Mouse (Mus musculus): Measurements from ENCODE around the gene Rtn1.

Rtn1 gene

DNA sequence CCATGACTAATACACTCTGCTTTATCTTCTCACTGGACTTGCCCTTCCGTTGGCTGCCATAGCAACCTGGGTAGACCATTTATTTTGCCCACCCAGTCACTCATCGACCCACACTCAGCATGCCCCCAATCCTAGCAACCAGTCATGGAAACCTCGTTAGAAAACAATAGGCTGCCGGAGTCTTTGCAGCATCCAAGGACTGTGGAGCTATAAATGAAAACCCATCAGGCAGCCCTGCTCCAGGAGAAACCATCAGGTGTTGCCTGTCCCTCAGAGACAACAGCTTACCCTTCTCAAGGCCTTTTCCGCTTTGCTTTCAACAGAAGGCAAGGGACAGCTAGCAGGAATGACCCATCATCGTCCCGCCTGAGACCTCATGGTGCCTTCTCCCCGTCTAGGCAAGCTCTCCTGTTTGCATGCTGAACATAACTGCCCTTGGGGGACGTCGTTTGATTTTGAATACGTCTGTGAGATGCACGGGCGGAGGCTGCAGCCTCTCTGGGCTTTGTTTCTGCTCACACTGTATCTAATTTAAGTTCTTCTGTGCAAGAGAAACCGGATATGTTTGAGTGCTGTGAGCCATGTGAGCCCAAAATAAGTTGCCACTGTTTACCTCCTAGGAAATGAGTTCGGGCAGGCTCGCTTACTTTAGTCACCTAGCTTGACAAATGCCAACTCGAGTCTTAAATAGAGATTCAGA lies 34.8 kb downstream of the Rtn1 start:
- DNase-seq = no peak

- DNase-seq = peak; percentile 91
Measured at GRCm38 (mm10) chr12:72370081-72370480, 38.8 kb downstream of the Rtn1 start.

DNA sequence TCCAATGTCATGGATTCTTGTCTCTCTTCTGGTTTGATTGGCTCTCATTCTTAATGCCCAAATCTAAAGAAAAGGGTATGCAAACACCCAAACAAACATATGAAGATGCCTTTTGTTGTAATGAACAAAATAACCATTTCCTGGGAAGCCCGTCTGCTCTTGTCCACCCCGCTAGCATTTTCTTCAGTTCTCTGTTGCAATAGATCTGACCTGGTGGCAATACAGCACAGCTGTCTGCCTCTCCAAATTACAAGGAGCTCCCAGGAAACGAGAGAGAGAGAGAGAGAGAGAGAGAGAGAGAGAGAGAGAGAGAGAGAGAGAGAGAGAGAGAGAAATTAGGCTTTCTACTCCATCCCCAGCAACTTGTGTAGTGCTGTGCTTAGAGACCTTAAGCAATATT lies 42.1 kb downstream of the Rtn1 start:
- no peak for DNase-seq

DNA sequence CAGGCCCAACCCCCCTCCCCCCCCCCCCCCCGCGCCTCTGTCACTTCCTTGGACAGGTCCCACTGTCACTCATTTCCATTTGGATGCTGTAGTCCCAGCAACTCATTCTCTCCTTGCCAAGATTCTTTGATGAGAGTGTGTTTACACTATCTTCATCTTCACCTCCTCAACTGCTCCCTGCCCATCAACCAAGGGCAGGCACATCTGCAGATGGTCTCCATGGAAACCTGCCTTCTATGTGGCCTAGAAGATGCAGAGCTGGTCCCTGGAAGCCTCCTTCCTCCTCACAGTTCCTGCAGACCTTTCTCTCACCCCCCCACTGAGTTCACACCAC lies 42.8 kb downstream of the Rtn1 start:
- DNase-seq = no peak

- DNase-seq = no peak
Measured at GRCm38 (mm10) chr12:72365231-72366103, 43.4 kb downstream of the Rtn1 start.

DNA sequence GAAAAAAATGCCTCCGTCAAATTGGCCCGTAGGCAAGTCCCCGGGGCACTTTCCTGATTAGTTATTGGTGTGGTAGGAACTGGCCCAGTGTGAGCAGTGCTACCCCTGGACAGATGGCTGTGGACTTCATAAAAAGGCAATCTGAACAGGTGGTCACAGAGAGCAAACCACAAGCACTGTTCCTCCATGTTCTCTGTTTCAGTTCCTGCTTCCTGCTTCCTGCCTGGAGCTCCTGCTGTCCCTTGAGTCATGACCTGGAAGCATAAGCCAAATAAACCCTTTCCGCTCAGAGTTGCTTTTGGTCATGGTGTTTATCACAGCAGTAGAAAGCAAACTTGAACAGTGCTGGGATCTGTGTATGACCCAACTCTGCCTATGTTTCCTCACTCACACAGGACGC lies 44.3 kb downstream of the Rtn1 start:
- DNase-seq = no peak

GRCm38 (mm10) chr12:72361701-72362354 lies 47.0 kb downstream of the Rtn1 start:
- no peak for DNase-seq

- no peak for DNase-seq
Measured at GRCm38 (mm10) chr12:72360926-72361615, 47.8 kb downstream of the Rtn1 start.

- no peak for DNase-seq
Measured at GRCm38 (mm10) chr12:72359903-72360302, 49.0 kb downstream of the Rtn1 start.

- DNase-seq = no peak
Measured at GRCm38 (mm10) chr12:72357667-72358420, 51.0 kb downstream of the Rtn1 start.

GRCm38 (mm10) chr12:72354241-72354640 lies 54.6 kb downstream of the Rtn1 start:
- DNase-seq = no peak

GRCm38 (mm10) chr12:72353506-72353905 lies 55.3 kb downstream of the Rtn1 start:
- DNase-seq = no peak

DNA sequence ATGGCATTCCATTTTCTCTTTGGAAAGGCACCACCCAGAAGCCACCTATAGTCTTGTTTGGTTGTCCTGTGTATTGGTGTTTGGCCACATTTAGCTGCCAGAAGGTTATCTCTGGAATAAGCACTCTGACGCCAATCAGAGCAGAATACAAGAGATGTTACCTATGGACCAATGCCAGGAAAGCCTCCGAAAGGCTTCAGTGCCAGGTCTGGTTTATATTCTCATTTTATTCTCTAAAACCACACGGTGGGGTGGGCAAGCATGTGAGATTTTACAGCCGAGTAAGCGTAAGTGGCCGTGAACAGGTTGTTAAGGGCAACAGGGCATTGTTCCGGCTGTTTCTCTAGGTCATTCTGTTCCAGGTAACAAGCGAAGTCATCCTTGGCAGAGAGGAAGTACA lies 60.3 kb downstream of the Rtn1 start:
- peak; percentile 63 for DNase-seq

GRCm38 (mm10) chr12:72347184-72347583 lies 61.7 kb downstream of the Rtn1 start:
- DNase-seq = no peak

GRCm38 (mm10) chr12:72343639-72344038 lies 65.2 kb downstream of the Rtn1 start:
- no peak for DNase-seq

GRCm38 (mm10) chr12:72336009-72336408 lies 72.8 kb downstream of the Rtn1 start:
- DNase-seq = no peak

GRCm38 (mm10) chr12:72332488-72333013 lies 76.3 kb downstream of the Rtn1 start:
- no peak for DNase-seq

DNA sequence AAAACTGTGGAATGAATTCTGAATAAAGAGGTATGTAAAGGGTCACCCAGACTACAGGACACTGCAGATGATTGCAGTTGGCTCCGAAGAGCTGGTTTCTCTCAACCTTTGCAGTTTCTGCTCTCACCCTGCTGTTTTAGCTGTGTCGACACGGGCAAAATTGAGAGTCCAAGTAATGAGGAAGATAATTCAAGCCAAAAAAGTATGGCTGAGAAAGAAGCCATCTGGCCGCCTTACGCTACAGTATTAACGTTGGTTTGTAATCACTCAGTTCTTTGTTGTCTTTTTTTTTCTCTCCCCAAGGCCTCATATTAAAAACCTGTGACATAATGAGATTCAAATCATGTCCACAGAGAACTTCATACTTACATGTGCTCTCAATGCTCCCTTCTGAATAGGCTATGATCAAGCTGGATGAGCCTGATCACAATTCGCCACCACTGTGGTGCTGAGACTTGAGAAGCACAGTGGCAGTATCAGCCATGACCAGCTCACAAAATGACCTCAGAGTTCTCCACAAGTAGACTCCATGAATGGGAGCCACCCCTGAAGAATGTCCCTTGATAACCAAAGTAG lies 76.9 kb downstream of the Rtn1 start:
- no peak for DNase-seq

DNA sequence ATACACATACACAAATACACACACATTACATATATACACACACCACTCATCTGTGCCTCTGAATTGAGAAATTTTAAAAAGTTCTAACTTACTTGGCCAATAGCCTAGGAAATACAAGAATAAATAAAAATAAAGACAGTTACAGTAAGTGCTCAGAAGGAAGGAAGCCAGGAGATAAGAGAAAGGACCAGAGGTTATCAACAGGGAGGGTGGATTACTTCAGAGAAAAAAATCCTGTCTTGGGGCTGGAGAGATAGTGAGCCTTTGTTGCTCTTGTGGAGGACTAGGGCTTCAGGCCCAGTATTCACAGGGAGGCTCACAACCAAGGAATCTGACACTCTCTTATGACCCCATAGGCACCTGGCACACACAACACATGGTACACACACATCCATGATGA lies 82.8 kb downstream of the Rtn1 start:
- no peak for DNase-seq

- no peak for DNase-seq
Measured at GRCm38 (mm10) chr12:72325025-72325424, 83.8 kb downstream of the Rtn1 start.

DNA sequence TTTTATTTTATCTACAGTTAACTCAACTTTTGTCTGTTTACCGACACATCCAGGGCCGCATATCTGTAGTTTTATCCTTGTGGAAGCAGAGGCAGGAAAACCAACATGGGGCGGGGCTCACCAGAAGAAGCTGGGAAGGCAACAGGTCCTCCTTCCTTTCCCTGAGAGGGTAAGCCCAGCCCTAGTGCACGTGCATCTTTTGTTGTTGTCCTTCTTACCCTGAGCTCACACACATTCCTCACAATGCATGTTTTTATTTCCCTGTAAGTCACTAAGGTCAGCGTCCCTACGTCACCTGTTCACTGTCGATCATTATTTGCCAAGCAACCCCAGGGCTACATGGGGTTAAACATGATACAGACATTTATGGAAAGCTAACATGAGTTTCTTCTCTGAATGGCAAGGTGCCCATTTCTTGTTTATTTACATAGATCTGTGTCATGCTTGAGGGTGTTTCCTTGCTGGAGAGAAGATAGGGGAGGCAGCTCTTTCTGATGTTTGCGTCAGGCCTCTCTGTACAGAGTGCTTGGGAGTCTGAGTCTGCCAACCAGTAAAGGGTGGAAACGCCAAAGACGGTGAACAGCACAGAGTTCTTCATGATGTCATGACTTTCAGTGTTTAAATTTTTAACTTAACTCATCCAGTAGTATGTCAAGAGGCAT lies 84.5 kb downstream of the Rtn1 start:
- DNase-seq = no peak

All from cerebellum, adult 9-11 months (tissue).